Mouse (Mus musculus) hindbrain, embryonic 12.5 days (tissue): ENCODE measurements around the gene Hexa. TPM values are rescaled to one million over a fixed set of nuclear protein-coding genes. Genes with fewer than 3 reads are reported as not detected.
A peak's percentile ranks its signal among the peaks of the same experiment; 100 is the strongest.

Source experiments
- ATAC-seq: fragments of 200-750 bp; cut with Nextera tagmentation; 2 replicates; pipeline ENCODE4 v1.8.0; 2017; ENCODE audit warnings: moderate TSS enrichment; ENCODE audit not compliant: low FRiP score
- H3K27ac ChIP-seq: fragments of 300-500 bp; sonication (generic); 2 replicates; pipeline ENCODE4 v1.5.1; 2016; ENCODE audit warnings: mild to moderate bottlenecking
- H3K27me3 ChIP-seq: fragments of 300-500 bp; sonication (generic); 2 replicates; pipeline ENCODE4 v1.6.1; 2016; ENCODE audit warnings: mild to moderate bottlenecking
- H3K36me3 ChIP-seq: fragments of 300-500 bp; sonication (generic); 2 replicates; pipeline ENCODE4 v1.6.1; 2016; ENCODE audit warnings: mild to moderate bottlenecking
- H3K4me1 ChIP-seq: fragments of 300-500 bp; sonication (generic); 2 replicates; pipeline ENCODE4 v1.6.1; 2016
- H3K4me2 ChIP-seq: fragments of 300-500 bp; sonication (generic); replicated peaks from 2 replicates; pipeline ENCODE4 v1.6.1; 2016; ENCODE audit warnings: mild to moderate bottlenecking
- H3K4me3 ChIP-seq: fragments of 300-500 bp; sonication (generic); 2 replicates; pipeline ENCODE4 v1.5.1; 2016; ENCODE audit warnings: mild to moderate bottlenecking
- H3K9ac ChIP-seq: fragments of 300-500 bp; sonication (generic); 2 replicates; pipeline ENCODE4 v1.6.1; 2016; ENCODE audit warnings: mild to moderate bottlenecking, moderate library complexity
- H3K9me3 ChIP-seq: fragments of 300-500 bp; sonication (generic); replicated peaks from 2 replicates; pipeline ENCODE4 v1.6.1; 2016; ENCODE audit warnings: mild to moderate bottlenecking
- WGBS: fragments of 180-500 bp; shearing (Covaris S2); methylation state at CpG from one replicate; pipeline ENCODE4 v1.1.7; 2016; 5-methylcytosine and 5-hydroxymethylcytosine counted together
- polyA plus RNA-seq: library from polyadenylated mRNA; unstranded; fragments of >200 nt; fragmentation: Nextera tagmentation; extraction: Ambion mirVana; gene quantifications from 2 replicates; pipeline ENCODE4 v1.2.1, GENCODE M21; 2016

Hexa gene
- polyA plus RNA-seq, 1 experiment from 2014 or later: 54.6 TPM

GRCm38 (mm10) chr9:59567111-59567510, 27.8 kb downstream of the Hexa start:
- Histone ChIP-seq H3K4me3 (no peak overlapping the region), H3K9ac (no peak overlapping the region), H3K36me3 (peaks cover 22% of the 10 kb centered on the region), H3K4me1 (0 out of 2 replicates have a peak, but pooled peaks cover 2% of the 10 kb centered on the region), H3K4me2 (no peak overlapping the region), H3K27me3 (no peaks in the 10 kb centered on the region; the same call in 1 of the 2 replicates), H3K27ac (no peak overlapping the region), H3K9me3 (no peaks in the 10 kb centered on the region)
- ATAC-seq: peak; percentile 72
- WGBS: 41% methylated on average over 6 of the region's 6 CpGs

- H3K9ac ChIP-seq: no peak overlapping the region
- H3K4me3 ChIP-seq: no peak overlapping the region
- no peaks in the 10 kb centered on the region for H3K9me3 ChIP-seq
- H3K27me3 ChIP-seq: peaks cover 12% of the 10 kb centered on the region
- no peak overlapping the region for H3K4me2 ChIP-seq
- 81% methylated on average over 2 of the region's 2 CpGs for WGBS
- no peaks in the 10 kb centered on the region for H3K36me3 ChIP-seq
- no peak for ATAC-seq
- 0 out of 2 replicates have a peak, but pooled peaks cover 2% of the 10 kb centered on the region for H3K4me1 ChIP-seq
- no peak overlapping the region for H3K27ac ChIP-seq
Observed at GRCm38 (mm10) chr9:59571852-59572251, 32.5 kb downstream of the Hexa start.

DNA sequence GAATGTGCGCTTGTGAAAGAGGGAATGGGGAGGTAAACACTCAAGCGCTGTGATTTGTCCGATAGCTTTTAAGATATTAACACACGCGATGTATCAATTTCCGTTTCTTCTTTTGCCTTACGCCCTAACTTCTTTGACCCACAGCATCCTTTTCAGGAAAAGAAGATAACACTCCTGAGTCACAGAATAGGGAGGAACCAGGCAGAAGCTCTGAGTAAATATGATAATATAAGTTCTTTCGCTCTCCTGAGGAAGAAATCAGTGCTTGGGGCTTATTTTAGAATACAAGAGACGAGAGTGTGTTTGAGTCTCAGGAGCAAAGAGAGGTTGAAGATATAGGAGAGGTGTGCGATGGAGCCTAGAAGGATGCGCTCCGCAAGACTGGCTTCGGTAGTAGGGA, 38.1 kb downstream of the Hexa start:
- Histone ChIP-seq H3K4me1 (peaks cover 17% of the 10 kb centered on the region; the same call in 1 of the 2 replicates), H3K9me3 (no peaks in the 10 kb centered on the region), H3K4me3 (peak overlapping the region; percentile 52), H3K27ac (0 out of 2 replicates have a peak overlapping the region, but pooled peaks have one; percentile 31), H3K36me3 (no peaks in the 10 kb centered on the region), H3K4me2 (peak overlapping the region; percentile 70), H3K9ac (0 out of 2 replicates have a peak overlapping the region, but pooled peaks have one; percentile 42), H3K27me3 (peaks cover 21% of the 10 kb centered on the region)
- no peak for ATAC-seq
- WGBS: 17% methylated on average over 13 of the region's 13 CpGs

GRCm38 (mm10) chr9:59577844-59578504, 38.6 kb downstream of the Hexa start, which contains the start of gene Celf6:
Gene Celf6 (plus strand): TSS chr9:59577917.
- under 1% methylated on average over 60 of the region's 61 CpGs for WGBS
- Histone ChIP-seq H3K9ac (peak within 1 kb of the TSS; percentile 67), H3K4me2 (peak within 1 kb of the TSS; percentile 70), H3K9me3 (no peaks in the 10 kb centered on the region), H3K27me3 (peaks cover 22% of the 10 kb centered on the region), H3K4me3 (peak within 1 kb of the TSS; percentile 52), H3K4me1 (peaks cover 17% of the 10 kb centered on the region; the same call in 1 of the 2 replicates), H3K27ac (peak within 1 kb of the TSS; percentile 67; the same call in 1 of the 2 replicates), H3K36me3 (no peaks in the 10 kb centered on the region)
- ATAC-seq: peak; percentile 98

GRCm38 (mm10) chr9:59578505-59578867, 39.1 kb downstream of the Hexa start:
- H3K9me3 ChIP-seq: no peaks in the 10 kb centered on the region
- H3K4me2 ChIP-seq: peak overlapping the region; percentile 70
- H3K36me3 ChIP-seq: no peaks in the 10 kb centered on the region
- peak overlapping the region; percentile 52 for H3K4me3 ChIP-seq
- peaks cover 22% of the 10 kb centered on the region for H3K27me3 ChIP-seq
- 1% methylated on average over 20 of the region's 20 CpGs for WGBS
- H3K9ac ChIP-seq: peak overlapping the region; percentile 67
- peak; percentile 55 for ATAC-seq
- peaks cover 17% of the 10 kb centered on the region; the same call in 1 of the 2 replicates for H3K4me1 ChIP-seq
- peak overlapping the region; percentile 67; the same call in 1 of the 2 replicates for H3K27ac ChIP-seq

GRCm38 (mm10) chr9:59584871-59585308, 45.5 kb downstream of the Hexa start:
- Histone ChIP-seq H3K4me1 (peaks cover 18% of the 10 kb centered on the region), H3K36me3 (no peaks in the 10 kb centered on the region), H3K4me2 (peak overlapping the region; percentile 43), H3K27me3 (peaks cover 22% of the 10 kb centered on the region), H3K4me3 (peak overlapping the region; percentile 0; the same call in 1 of the 2 replicates), H3K9ac (no peak overlapping the region), H3K27ac (no peak overlapping the region), H3K9me3 (no peaks in the 10 kb centered on the region)
- 6% methylated on average over 13 of the region's 13 CpGs for WGBS
- ATAC-seq: no peak

DNA sequence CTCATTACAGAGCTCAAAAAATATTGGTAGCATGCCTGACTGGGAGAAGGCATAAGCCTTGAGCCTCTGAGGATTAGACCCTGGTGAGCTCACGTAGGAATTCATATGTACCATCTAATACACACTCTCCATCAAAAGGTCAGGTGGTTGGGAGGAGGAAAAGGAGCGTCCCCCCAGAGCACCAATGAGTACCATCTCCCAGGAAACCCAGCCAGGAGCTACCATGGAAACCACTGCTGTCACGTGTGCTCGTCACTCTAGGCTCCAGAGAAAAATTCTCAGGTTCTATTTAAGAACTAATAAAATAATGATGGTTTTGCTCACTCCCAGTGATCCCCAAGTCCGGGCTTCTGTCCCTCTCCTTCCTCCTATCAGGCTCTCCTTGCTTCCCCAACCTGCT, 48.9 kb downstream of the Hexa start:
- H3K27me3 ChIP-seq: peaks cover 15% of the 10 kb centered on the region
- peak overlapping the region; percentile 41; the same call in 1 of the 2 replicates for H3K4me2 ChIP-seq
- WGBS: 45% methylated on average over 5 of the region's 5 CpGs
- peaks cover 18% of the 10 kb centered on the region for H3K4me1 ChIP-seq
- H3K27ac ChIP-seq: peak overlapping the region; percentile 72
- ATAC-seq: peak; percentile 67
- H3K4me3 ChIP-seq: no peak overlapping the region
- peak overlapping the region; percentile 37; the same call in 1 of the 2 replicates for H3K9ac ChIP-seq
- no peaks in the 10 kb centered on the region for H3K9me3 ChIP-seq
- H3K36me3 ChIP-seq: no peaks in the 10 kb centered on the region

DNA sequence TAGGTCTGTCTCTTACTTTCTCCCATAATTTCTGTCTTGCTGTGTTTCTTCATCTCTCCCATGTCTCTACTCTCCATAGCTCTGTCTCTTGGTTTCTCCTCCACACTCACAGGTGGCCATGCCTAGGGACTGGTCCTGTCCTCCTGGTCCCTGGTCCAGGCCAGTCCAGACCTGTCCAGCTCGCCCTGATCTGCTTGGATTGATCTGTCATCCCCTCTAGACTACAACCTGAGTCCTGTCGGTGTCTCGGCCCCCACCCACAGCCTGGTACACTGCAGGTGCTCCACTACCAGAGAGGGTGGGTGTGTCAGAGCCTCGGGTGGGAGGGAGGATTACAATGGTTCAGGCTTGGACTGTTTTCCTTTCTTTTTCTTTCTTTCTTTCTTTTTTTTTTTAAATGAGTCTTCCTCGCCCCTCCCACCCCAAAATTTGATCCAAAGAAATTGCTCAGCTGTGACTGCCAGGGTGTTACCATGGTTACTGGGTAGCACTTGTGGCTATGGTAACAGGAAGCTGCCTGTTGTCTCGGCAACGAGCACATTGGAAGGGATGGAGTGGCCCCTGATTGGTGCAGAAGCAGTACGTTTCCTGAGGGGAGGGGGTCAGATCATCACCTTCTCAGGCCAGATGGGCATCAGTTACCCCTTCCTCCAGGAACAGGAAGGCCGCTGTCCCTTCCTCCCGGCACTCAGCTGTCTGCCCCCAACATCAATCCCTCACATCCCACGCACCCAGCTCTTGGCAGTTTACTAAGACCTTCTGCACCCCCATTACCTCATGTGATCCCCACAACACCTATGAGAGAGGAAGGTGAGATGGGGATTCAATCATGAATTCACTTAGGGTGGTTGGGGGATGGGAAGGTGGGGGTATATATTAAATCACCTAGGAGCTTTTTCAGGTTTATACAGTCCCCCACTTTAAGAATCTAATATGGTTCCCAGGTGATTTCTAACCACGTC, 49.7 kb downstream of the Hexa start:
- H3K27me3 ChIP-seq: peaks cover 15% of the 10 kb centered on the region
- peak overlapping the region; percentile 72 for H3K27ac ChIP-seq
- H3K4me3 ChIP-seq: peak overlapping the region; percentile 6; the same call in 1 of the 2 replicates
- WGBS: 29% methylated on average over 12 of the region's 12 CpGs
- H3K4me2 ChIP-seq: peak overlapping the region; percentile 41
- no peaks in the 10 kb centered on the region for H3K36me3 ChIP-seq
- peaks cover 18% of the 10 kb centered on the region for H3K4me1 ChIP-seq
- peak; percentile 83 for ATAC-seq
- H3K9me3 ChIP-seq: no peaks in the 10 kb centered on the region
- H3K9ac ChIP-seq: peak overlapping the region; percentile 37; the same call in 1 of the 2 replicates

GRCm38 (mm10) chr9:59589703-59590439, 50.5 kb downstream of the Hexa start:
- peaks cover 18% of the 10 kb centered on the region for H3K4me1 ChIP-seq
- H3K9ac ChIP-seq: no peak overlapping the region
- H3K36me3 ChIP-seq: no peaks in the 10 kb centered on the region
- no peak overlapping the region for H3K27ac ChIP-seq
- peak overlapping the region; percentile 41; the same call in 1 of the 2 replicates for H3K4me2 ChIP-seq
- peaks cover 15% of the 10 kb centered on the region for H3K27me3 ChIP-seq
- H3K4me3 ChIP-seq: no peak overlapping the region
- 78% methylated on average over 10 of the region's 10 CpGs for WGBS
- H3K9me3 ChIP-seq: no peaks in the 10 kb centered on the region
- ATAC-seq: no peak

DNA sequence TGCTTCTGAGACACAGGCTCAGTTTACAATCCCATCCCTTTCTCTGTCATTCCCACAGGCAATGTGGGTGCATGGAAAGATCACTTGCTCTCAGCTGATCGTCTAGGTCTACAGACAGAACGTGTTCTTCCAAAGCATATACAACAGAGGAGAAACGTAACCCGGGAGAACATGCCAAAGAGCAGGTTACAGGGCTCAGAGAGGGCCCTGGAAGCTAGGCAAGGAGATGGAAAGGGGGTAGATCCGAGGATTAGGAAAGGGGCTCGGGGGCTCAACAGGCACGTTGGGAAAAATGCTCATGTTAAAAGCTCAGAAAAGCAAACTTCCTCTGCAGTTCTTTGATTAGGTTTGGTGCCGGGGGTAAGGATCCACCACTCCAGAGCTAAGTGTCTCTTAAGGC, 62.3 kb downstream of the Hexa start:
- no peak overlapping the region for H3K4me2 ChIP-seq
- no peak for ATAC-seq
- H3K4me3 ChIP-seq: no peak overlapping the region
- 83% methylated on average over 8 of the region's 8 CpGs for WGBS
- H3K27me3 ChIP-seq: peaks cover 23% of the 10 kb centered on the region
- H3K36me3 ChIP-seq: no peaks in the 10 kb centered on the region
- 0 out of 2 replicates have a peak, but pooled peaks cover 3% of the 10 kb centered on the region for H3K4me1 ChIP-seq
- no peak overlapping the region for H3K27ac ChIP-seq
- no peaks in the 10 kb centered on the region for H3K9me3 ChIP-seq
- H3K9ac ChIP-seq: no peak overlapping the region

DNA sequence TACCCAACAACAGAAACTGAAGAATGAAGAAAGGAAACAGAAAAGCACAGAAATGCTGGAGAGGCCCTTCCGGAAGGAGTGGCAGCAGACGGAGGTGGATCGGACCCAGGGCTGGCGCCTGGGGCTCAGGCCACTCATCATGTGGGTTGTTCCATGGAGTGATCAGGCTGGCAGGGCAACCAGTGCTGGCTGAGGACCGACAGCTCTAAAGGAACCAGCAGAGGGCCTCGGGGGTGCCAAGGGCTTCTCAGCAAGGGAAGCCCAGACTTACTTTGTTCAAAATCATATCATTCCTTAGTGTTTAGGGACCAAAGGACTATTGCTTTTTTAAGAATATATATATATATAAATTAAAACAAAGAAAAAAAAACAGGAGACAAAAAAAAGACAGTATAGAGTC, 66.6 kb downstream of the Hexa start:
- H3K9me3 ChIP-seq: no peaks in the 10 kb centered on the region
- no peak overlapping the region for H3K4me2 ChIP-seq
- WGBS: 66% methylated on average over 6 of the region's 6 CpGs
- 0 out of 2 replicates have a peak, but pooled peaks cover 3% of the 10 kb centered on the region for H3K4me1 ChIP-seq
- no peak overlapping the region for H3K4me3 ChIP-seq
- no peak overlapping the region for H3K9ac ChIP-seq
- H3K27ac ChIP-seq: no peak overlapping the region
- ATAC-seq: no peak
- peaks cover 21% of the 10 kb centered on the region for H3K27me3 ChIP-seq
- H3K36me3 ChIP-seq: no peaks in the 10 kb centered on the region
